Mouse (Mus musculus) activated CD4-positive, CD25-positive, alpha-beta regulatory T cell, adult 4 months (primary cell): ENCODE measurements around the gene Gm20388. TPM values are rescaled to one million over a fixed set of nuclear protein-coding genes. Genes with fewer than 3 reads are reported as not detected.
"Not testable (repeated sequence)": the region's sequence is repeated elsewhere in the genome, so short reads cannot be mapped to it uniquely, and the experiment has no call there.

Source experiments
- ATAC-seq: one replicate; pipeline ENCODE4 v1.8.0; 2017
- polyA plus RNA-seq, 2 experiments: library from polyadenylated mRNA; unstranded; fragments of 100-300 nt; shearing (Covaris generic); gene quantifications; one replicate each; pipeline ENCODE4 v1.2.1; 2017

Gm20388 gene
- polyA plus RNA-seq, 2 experiments from 2014 or later: 9.9 to 12.3 TPM

- ATAC-seq: no peak
Measured at GRCm38 (mm10) chr8:123005328-123005727, 3094.7 kb downstream of the Gm20388 start.

GRCm38 (mm10) chr8:123005805-123006204, 3095.2 kb downstream of the Gm20388 start:
- ATAC-seq: no peak

- no peak for ATAC-seq
Measured at GRCm38 (mm10) chr8:123011321-123011720, 3100.7 kb downstream of the Gm20388 start.

- ATAC-seq: peak; percentile 16
Measured at GRCm38 (mm10) chr8:123014429-123014828, 3103.8 kb downstream of the Gm20388 start.

GRCm38 (mm10) chr8:123015074-123015473, 3104.4 kb downstream of the Gm20388 start:
- ATAC-seq: peak; percentile 61

GRCm38 (mm10) chr8:123017143-123017542, 3106.5 kb downstream of the Gm20388 start:
- ATAC-seq: no peak

GRCm38 (mm10) chr8:123018484-123019164, 3108.0 kb downstream of the Gm20388 start:
- ATAC-seq: no peak

- ATAC-seq: no peak
Measured at GRCm38 (mm10) chr8:123020084-123020483, 3109.4 kb downstream of the Gm20388 start.

GRCm38 (mm10) chr8:123020859-123021258, 3110.2 kb downstream of the Gm20388 start:
- ATAC-seq: no peak

GRCm38 (mm10) chr8:123021259-123021658, 3110.6 kb downstream of the Gm20388 start:
- no peak for ATAC-seq

- ATAC-seq: no peak
Measured at GRCm38 (mm10) chr8:123022727-123023126, 3112.1 kb downstream of the Gm20388 start.

- no peak for ATAC-seq
Measured at GRCm38 (mm10) chr8:123024226-123024625, 3113.6 kb downstream of the Gm20388 start.

GRCm38 (mm10) chr8:123025951-123026351, 3115.3 kb downstream of the Gm20388 start:
- ATAC-seq: peak; percentile 57

- ATAC-seq: peak; percentile 47
Measured at GRCm38 (mm10) chr8:123027786-123028185, 3117.1 kb downstream of the Gm20388 start.

GRCm38 (mm10) chr8:123030091-123030490, 3119.4 kb downstream of the Gm20388 start:
- not testable (repeated sequence) for ATAC-seq

GRCm38 (mm10) chr8:123031321-123031978, 3120.8 kb downstream of the Gm20388 start:
- ATAC-seq: no peak

- ATAC-seq: peak; percentile 39
Measured at GRCm38 (mm10) chr8:123032730-123033129, 3122.1 kb downstream of the Gm20388 start.

GRCm38 (mm10) chr8:123033431-123033830, 3122.8 kb downstream of the Gm20388 start:
- no peak for ATAC-seq

- peak; percentile 65 for ATAC-seq
Measured at GRCm38 (mm10) chr8:123034171-123034570, 3123.5 kb downstream of the Gm20388 start.

- ATAC-seq: peak; percentile 10
Measured at GRCm38 (mm10) chr8:123036956-123037355, 3126.3 kb downstream of the Gm20388 start.

GRCm38 (mm10) chr8:123037487-123037886, 3126.8 kb downstream of the Gm20388 start:
- ATAC-seq: no peak

GRCm38 (mm10) chr8:123038351-123038750, 3127.7 kb downstream of the Gm20388 start:
- ATAC-seq: no peak

- no peak for ATAC-seq
Measured at GRCm38 (mm10) chr8:123039376-123040109, 3128.9 kb downstream of the Gm20388 start.
